ENCODE assay signal across 11 mouse cellular contexts in the genomic region with DNA sequence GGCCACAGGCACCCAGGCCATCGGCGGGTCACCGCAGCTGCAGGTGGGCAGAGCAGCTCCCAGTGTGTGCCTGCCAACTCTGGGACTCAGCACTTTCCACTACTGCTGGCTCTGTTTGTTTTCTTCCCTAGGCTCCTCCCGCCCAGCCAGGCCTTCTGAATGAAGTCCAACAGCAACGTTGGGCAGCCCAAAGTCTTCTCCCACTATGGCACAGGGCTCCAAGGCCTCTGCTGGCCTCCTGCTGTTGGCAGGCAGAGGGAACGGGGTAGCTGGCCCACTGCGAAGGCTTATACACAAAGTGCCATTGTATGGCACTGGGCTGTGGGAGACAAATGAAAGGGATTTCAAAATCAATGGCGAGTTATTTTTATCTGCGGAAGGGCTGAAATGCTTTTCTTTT.
A peak's percentile ranks its signal among the peaks of the same experiment; 100 is the strongest.
DNase-seq lines count a peak whose midpoint lies in the region; ATAC-seq lines count a peak whose summit lies in the region.
"Had no signal": no experiment of that assay in that cellular context is flagged by ENCODE, and none has a peak within 500 bp of the region (broad histone marks: within the 10 kb centered on the region; RNA-seq: fewer than 3 reads in every experiment).

No protein-coding gene starts in this region.

- no peaks in the 10 kb centered on the region for H3K27me3 ChIP-seq in midbrain, embryonic 16.5 days (ENCODE audit: control insufficient read depth, insufficient read depth, low read depth, low read length)
- H3K27me3 ChIP-seq in midbrain, embryonic 15.5 days (replicated peaks) = no peaks in the 10 kb centered on the region
- H3K27me3 ChIP-seq: hindbrain, embryonic 13.5 days had no signal

- no peak overlapping the region for H3K9ac ChIP-seq in midbrain, embryonic 16.5 days (ENCODE audit: low read depth, low read length)
- no peak overlapping the region for H3K9ac ChIP-seq in midbrain, embryonic 15.5 days
- H3K9ac ChIP-seq: hindbrain, embryonic 13.5 days had no signal

- H3K4me1 ChIP-seq in midbrain, embryonic 16.5 days (ENCODE audit: control insufficient read depth, insufficient read depth, low read length) = no peaks in the 10 kb centered on the region
- no peaks in the 10 kb centered on the region for H3K4me1 ChIP-seq in midbrain, embryonic 15.5 days

- H3K4me3 ChIP-seq in midbrain, embryonic 16.5 days (ENCODE audit: low read depth, low read length) = no peak overlapping the region
- H3K4me3 ChIP-seq in midbrain, embryonic 15.5 days = no peak overlapping the region
- H3K4me3 ChIP-seq: hindbrain, embryonic 13.5 days had no signal

- H3K4me2 ChIP-seq in midbrain, embryonic 16.5 days (ENCODE audit: low read length) = no peak overlapping the region
- H3K4me2 ChIP-seq in midbrain, embryonic 15.5 days = no peak overlapping the region
- H3K4me2 ChIP-seq: hindbrain, embryonic 13.5 days had no signal

- DNase-seq in frontal cortex, postnatal 14 days (ENCODE audit: low spot score in 2 of 2) = no peak
- DNase-seq in layer of hippocampus, postnatal 10 days (ENCODE audit: low spot score in 2 of 2) = peak; percentile 39 to 45
- peak; percentile 25 for DNase-seq in skeletal muscle tissue, adult 2 months (ENCODE audit: low read depth, low spot score)
- no peak for DNase-seq in thymus, postnatal 36 days
- DNase-seq in retina, embryonic 14.5 days (ENCODE audit: low spot score) = no peak
- DNase-seq: midbrain, embryonic 14.5 days had no signal

- H3K9me3 ChIP-seq in midbrain, embryonic 16.5 days (replicated peaks; ENCODE audit: control insufficient read depth, low read length, poor library complexity, severe bottlenecking) = no peaks in the 10 kb centered on the region
- H3K9me3 ChIP-seq in midbrain, embryonic 15.5 days = no peaks in the 10 kb centered on the region
- H3K9me3 ChIP-seq: hindbrain, embryonic 13.5 days had no signal

- ATAC-seq in frontal cortex, adult (ENCODE audit: low TSS enrichment) = peak; percentile 84
- ATAC-seq in midbrain, embryonic 16.5 days = peak; percentile 70; the same call in 1 of the 2 replicates
- no peak for ATAC-seq in midbrain, embryonic 15.5 days (replicated peaks)
- ATAC-seq: CD4-positive, CD25-positive, alpha-beta regulatory T cell, adult 4 months had no signal

- no peaks in the 10 kb centered on the region for H3K36me3 ChIP-seq in midbrain, embryonic 16.5 days (ENCODE audit: control insufficient read depth, insufficient read depth, low read length)
- no peaks in the 10 kb centered on the region for H3K36me3 ChIP-seq in midbrain, embryonic 15.5 days (replicated peaks)
- H3K36me3 ChIP-seq: hindbrain, embryonic 13.5 days had no signal

- H3K27ac ChIP-seq in midbrain, embryonic 16.5 days (ENCODE audit: low read length) = no peak overlapping the region
- H3K27ac ChIP-seq in midbrain, embryonic 15.5 days = no peak overlapping the region
- H3K27ac ChIP-seq: hindbrain, embryonic 13.5 days had no signal

- 59% methylated on average over 9 of the region's 9 CpGs for WGBS in midbrain, embryonic 16.5 days
- 63% methylated on average over 9 of the region's 9 CpGs for WGBS in midbrain, embryonic 15.5 days

Comparison
In these comparisons a context has a peak if more than half of its experiments do, and no peak if none do; other contexts are left out.
1. DNase-seq: peak in layer of hippocampus, postnatal 10 days (2 of 2) and skeletal muscle tissue, adult 2 months (single experiment); none in frontal cortex, postnatal 14 days (0 of 2), thymus, postnatal 36 days (0 of 2) and retina, embryonic 14.5 days (single experiment).